Mouse (Mus musculus) adrenal gland (tissue): ENCODE measurements around the gene Unc13d.
"Not testable (repeated sequence)": the region's sequence is repeated elsewhere in the genome, so short reads cannot be mapped to it uniquely, and the experiment has no call there.

Experiments
- intact Hi-C: fragments of 180-260 bp; cut with DNase I; formaldehyde crosslinking; loops from one replicate; pipeline ENCODE4 v1.15.1; 2025

Gene Unc13d

DNA sequence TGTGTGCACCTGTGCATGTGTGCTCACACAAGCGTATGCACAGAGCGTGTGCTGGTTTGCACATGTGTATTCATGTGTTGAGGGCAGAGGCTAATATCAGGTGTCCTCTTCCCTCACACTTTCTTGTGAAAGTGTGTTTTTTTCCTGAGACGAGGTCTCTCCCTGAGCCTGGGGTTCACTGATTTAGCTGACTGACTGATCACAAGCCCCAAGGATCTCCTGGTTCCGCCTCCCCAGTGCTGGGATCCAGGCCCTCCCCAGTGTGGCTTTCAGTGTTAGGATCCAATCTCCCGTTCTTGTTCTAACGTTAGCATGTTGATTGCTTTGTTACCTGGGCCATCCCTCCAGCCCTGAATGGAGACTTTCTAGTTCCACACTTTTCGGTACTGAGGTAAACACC, 23.1 kb upstream of the Unc13d start:
- intact Hi-C loops = no loop called here

GRCm38 (mm10) chr11:116100385-116100784, 22.6 kb upstream of the Unc13d start:
- intact Hi-C loops = no loop called here

DNA sequence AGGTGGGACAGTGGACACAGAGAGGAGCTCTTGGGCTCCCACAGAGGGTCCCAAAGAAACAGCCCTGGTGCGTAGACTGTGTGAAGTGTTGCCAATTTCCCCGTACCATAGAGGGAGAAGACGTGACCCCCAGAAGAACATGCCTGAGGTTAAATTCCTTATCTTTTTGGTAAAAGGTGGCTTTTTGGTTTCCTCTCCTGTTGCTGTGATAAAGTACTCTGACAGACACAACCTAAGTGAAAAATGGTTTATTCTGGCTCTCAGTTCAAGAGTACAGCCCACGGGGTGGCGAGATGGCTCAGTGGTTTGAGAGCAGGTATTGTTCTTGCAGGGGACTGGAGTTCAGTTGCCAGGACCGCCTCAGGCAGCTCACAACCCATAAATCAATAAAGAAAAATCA, 21.7 kb upstream of the Unc13d start:
- intact Hi-C loops = loop anchor here (5.0 kb wide), 1 partner anchor 33 kb away; the partner anchor contains the start of gene Trim65

GRCm38 (mm10) chr11:116098711-116099460, 21.1 kb upstream of the Unc13d start:
- intact Hi-C loops = loop anchor here (5.0 kb wide), 1 partner anchor 33 kb away; the partner anchor contains the start of gene Trim65

DNA sequence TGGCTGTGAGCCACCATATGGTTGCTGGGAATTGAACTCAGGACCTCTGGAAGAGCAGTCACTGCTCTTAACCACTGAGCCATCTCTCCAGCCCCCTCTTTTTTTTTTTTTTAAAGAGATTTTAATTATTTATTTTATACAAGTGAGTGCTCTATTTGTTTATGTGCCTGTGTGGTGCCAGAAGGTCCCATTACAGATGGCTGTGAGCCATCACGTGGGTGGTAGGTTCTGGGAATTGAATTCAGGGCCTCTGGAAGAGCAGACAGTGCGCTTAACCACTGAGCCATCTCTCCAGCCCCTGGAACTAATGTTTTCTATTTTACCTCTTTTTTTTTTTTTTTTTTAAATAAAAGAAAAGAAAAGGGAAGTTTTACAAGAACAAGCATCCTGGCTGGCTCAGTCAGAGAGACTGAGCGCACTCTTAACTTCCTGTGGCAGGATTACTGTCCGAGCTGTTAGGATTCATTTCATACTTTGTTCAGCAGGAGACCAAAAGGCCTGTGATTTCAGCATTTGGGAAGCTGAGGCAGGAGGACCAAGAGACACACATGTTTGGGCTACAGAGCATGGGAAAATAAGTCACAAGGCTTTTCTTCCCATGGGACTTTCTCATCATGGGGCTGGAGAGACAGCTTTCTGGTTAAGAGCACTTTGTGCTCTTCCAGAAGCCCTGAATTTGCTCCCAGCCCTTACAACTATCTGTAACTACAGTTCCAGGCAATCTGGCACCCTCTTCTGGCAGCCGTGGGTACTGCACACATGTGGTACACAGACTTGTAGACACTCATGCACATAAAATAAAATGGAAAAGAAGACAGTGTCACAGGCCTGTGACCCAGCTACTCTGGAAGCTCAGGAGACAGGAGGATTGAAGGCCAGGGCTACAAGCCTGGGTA, 18.7 kb upstream of the Unc13d start:
- intact Hi-C loops = loop anchor here (5.0 kb wide), 1 partner anchor 36 kb away; the partner anchor contains the start of gene Trim65

- intact Hi-C loops = loop anchor here (5.0 kb wide), 1 partner anchor 37 kb away; the partner anchor contains the start of gene Trim65
Observed at GRCm38 (mm10) chr11:116095573-116095972, 17.8 kb upstream of the Unc13d start.

DNA sequence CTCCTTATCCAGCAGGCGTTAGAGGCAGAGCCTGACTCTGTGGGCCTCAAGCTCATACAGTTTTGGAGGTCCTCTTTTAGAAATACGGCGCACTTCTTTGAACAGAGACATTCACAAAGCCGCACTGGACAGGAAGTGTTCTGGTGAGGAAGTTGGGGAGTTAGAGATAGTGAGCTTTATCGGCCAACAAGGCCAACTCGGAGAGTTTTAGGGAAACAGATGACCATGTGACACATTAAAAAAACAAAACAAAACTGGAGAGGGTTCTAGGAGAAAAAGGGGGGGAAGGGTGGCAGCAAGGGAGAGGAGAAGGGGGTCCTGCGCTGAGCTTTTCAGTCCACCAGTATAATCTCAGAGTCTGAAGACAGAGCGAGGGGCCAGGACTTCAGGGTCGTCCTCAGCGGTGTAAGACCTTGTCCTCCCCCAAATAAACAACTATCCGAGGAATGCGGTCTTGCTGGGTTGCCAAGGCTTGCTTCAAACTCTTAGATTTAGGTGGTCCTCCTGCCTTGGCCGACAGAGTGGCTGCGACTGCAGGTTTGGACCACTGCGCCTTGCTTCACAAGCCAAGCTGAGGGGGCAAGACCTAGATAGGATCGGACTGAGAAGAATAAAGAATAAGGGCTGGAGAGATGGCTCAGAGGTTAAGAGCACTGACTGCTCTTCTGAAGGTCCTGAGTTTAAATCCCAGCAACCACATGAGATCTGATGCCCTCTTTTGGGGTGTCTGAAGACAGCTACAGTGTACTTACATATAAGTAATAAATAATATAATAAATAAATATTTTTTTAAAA, 16.2 kb upstream of the Unc13d start:
- intact Hi-C loops = no loop called here

DNA sequence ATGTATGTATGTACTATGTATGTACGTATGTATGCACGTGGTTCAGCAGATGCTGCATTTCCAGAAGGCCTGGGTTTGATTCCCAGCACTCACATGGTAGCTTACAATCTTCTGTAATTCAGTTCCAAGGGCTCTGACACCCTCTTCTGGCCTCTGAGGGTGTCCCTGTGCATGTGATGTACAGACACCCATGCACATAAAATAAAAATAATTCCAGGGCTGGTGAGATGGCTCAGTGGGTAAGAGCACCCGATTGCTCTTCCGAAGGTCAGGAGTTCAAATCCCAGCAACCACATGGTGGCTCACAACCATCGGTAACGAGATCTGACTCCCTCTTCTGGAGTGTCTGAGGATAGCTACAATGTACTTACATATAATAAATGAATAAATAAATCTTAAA, 15.2 kb upstream of the Unc13d start:
- intact Hi-C loops = not testable (repeated sequence)

GRCm38 (mm10) chr11:116091591-116091990, 13.8 kb upstream of the Unc13d start:
- intact Hi-C loops = no loop called here

- intact Hi-C loops = loop anchor here (5.0 kb wide), 1 partner anchor 38 kb away; the partner anchor contains the start of gene Trim47
Observed at GRCm38 (mm10) chr11:116089545-116089944, 11.8 kb upstream of the Unc13d start.

DNA sequence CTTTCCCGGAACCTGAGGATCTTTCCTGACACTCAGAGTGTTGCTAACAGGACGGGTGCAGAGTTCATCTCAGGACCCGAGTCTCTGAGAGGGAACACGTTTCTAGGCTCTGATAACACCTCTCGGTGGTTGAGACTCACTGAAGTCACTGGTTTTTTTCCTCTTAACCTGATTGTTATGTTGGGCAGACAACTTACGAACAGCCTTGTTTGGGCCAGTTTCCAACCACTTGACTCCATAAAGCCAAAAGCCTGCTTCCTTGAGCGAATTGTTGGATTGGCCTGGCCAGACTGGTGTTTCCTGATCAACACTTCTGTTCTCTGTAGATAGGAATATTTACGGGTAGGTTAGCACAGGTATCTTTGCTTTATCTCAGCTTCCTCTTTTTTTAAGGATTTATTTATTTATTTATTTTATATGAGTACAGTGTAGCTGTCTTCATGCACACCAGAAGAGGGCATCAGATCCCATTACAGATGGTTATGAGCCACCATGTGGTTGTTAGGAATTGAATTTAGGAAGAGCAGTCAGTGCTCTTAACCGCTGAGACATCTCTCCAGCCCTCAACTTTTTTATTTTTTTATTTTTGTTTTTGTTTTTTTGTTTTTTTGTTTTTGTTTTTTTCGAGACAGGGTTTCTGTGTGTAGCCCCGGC, 11.1 kb upstream of the Unc13d start:
- intact Hi-C loops = loop anchor here (5.0 kb wide), 1 partner anchor 38 kb away; the partner anchor contains the start of gene Trim47

DNA sequence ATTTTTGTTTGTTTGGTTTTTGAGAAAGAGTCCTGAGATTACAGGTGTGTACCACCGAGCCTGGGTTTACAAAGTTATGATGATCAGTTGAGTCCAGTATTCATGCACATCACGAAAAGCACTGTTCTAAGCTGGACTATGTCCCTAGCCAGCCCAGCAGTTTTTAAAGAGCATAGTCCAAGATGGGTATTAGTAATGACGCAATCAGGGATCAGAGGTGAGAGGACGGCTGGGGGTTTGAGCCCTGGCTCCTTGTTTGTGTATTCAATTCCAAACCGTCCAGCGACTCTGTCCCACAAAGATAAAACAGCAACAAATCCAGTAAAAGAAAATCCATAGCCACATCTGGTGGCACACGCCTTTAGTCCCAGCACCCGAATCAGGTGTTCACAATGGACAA, 10.4 kb upstream of the Unc13d start:
- intact Hi-C loops = loop anchor here (5.0 kb wide), 1 partner anchor 39 kb away; the partner anchor contains the start of gene Trim47

- intact Hi-C loops = loop anchor here (5.0 kb wide), 1 partner anchor 40 kb away; the partner anchor contains the start of gene Trim47
Observed at GRCm38 (mm10) chr11:116087194-116088130, 9.7 kb upstream of the Unc13d start.

GRCm38 (mm10) chr11:116086258-116087193, 8.8 kb upstream of the Unc13d start, which contains the start of gene Wbp2:
Wbp2 (minus strand) TSS chr11:116086995.
- intact Hi-C loops = loop anchor here (5.0 kb wide), 1 partner anchor 41 kb away; the partner anchor contains the start of gene Trim47

DNA sequence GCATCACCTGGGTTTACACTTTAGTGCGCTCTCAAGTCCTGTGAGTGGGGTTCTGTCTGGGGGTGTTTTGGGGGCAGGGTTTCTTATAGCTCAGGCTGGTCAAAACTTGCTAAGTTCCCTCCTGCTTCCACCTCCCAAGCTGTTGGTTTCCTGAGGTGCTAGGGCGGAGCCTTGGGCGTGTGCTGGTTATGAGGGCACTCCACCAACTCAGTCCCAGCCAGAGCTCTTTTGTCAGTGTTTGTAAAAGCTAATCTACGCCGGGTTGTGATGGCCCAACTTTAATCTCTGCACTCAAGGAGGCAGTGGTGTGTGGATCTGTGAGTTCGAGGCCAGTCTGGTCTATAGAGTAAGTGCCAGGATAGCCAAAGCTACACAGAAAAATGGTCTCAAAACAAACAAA, 6.4 kb upstream of the Unc13d start:
- intact Hi-C loops = no loop called here

- intact Hi-C loops = no loop called here
Observed at GRCm38 (mm10) chr11:116083096-116083672, 5.4 kb upstream of the Unc13d start.

- intact Hi-C loops = no loop called here
Observed at GRCm38 (mm10) chr11:116081081-116081480, 3.3 kb upstream of the Unc13d start.
